Mouse (Mus musculus) stomach, embryonic 16.5 days (tissue): ENCODE results near the gene Pdcl3. TPM values are rescaled to one million over a fixed set of nuclear protein-coding genes. Genes with fewer than 3 reads are reported as not detected.

Experiments
- ATAC-seq: fragments of 200-750 bp; cut with Nextera tagmentation; 2 replicates; pipeline ENCODE4 v1.8.0; 2017; ENCODE audit warnings: moderate number of reproducible peaks, moderate TSS enrichment; ENCODE audit not compliant: insufficient read depth, low FRiP score
- H3K27ac ChIP-seq: fragments of 300-500 bp; sonication (generic); 2 replicates; pipeline ENCODE4 v1.5.1; 2014; ENCODE audit warnings: low read length
- H3K27me3 ChIP-seq: fragments of 300-500 bp; sonication (generic); 2 replicates; pipeline ENCODE4 v1.6.1; 2014; ENCODE audit warnings: low read length, control low read depth, mixed read lengths; ENCODE audit not compliant: control insufficient read depth, insufficient read depth
- H3K36me3 ChIP-seq: fragments of 300-500 bp; sonication (generic); 2 replicates; pipeline ENCODE4 v1.6.1; 2014; ENCODE audit warnings: low read length; ENCODE audit not compliant: control insufficient read depth, insufficient read depth
- H3K4me1 ChIP-seq: fragments of 300-500 bp; sonication (generic); 2 replicates; pipeline ENCODE4 v1.6.1; 2014; ENCODE audit warnings: low read length, control low read depth, mixed read lengths; ENCODE audit not compliant: control insufficient read depth, insufficient read depth
- H3K4me2 ChIP-seq: fragments of 300-500 bp; sonication (generic); 2 replicates; pipeline ENCODE4 v1.6.1; 2014; ENCODE audit warnings: low read depth, low read length, mixed read lengths
- H3K4me3 ChIP-seq: fragments of 300-500 bp; sonication (generic); replicated peaks from 2 replicates; pipeline ENCODE4 v1.5.1; 2014; ENCODE audit warnings: mild to moderate bottlenecking, low read length
- H3K9ac ChIP-seq: fragments of 300-500 bp; sonication (generic); 2 replicates; pipeline ENCODE4 v1.6.1; 2014; ENCODE audit warnings: low read length
- H3K9me3 ChIP-seq: fragments of 300-500 bp; sonication (generic); replicated peaks from 2 replicates; pipeline ENCODE4 v1.6.1; 2016; ENCODE audit warnings: low read length, control low read depth; ENCODE audit not compliant: control insufficient read depth
- WGBS: fragments of 180-500 bp; shearing (Covaris S2); extraction: QIAGEN DNeasy Blood & Tissue Kit; methylation state at CpG from one replicate; pipeline ENCODE4 v1.1.7; 2014; 5-methylcytosine and 5-hydroxymethylcytosine counted together
- polyA plus RNA-seq: library from polyadenylated mRNA; unstranded; fragments of >200 nt; fragmentation: Nextera tagmentation; extraction: Ambion mirVana; gene quantifications from 2 replicates; pipeline ENCODE4 v1.2.1, GENCODE M21; 2015

Pdcl3 gene
- polyA plus RNA-seq = 172 and 191 TPM in 2 replicates

GRCm38 (mm10) chr1:38985308-38985707, at the start of gene Pdcl3:
TSS of gene Pdcl3 (plus strand) at chr1:38985608.
- Histone ChIP-seq H3K9me3 (no peaks in the 10 kb centered on the region), H3K36me3 (no peaks in the 10 kb centered on the region), H3K4me1 (peaks cover 12% of the 10 kb centered on the region; the same call in 1 of the 2 replicates), H3K4me2 (no peak within 1 kb of the TSS), H3K4me3 (no peak within 1 kb of the TSS), H3K27ac (no peak within 1 kb of the TSS), H3K9ac (no peak within 1 kb of the TSS), H3K27me3 (no peaks in the 10 kb centered on the region)
- WGBS = 81% methylated on average over 3 of the region's 3 CpGs
- ATAC-seq = no peak

GRCm38 (mm10) chr1:38936780-38937179, 48.6 kb upstream of the Pdcl3 start:
- no peak overlapping the region for H3K4me2 ChIP-seq
- H3K9ac ChIP-seq = no peak overlapping the region
- H3K4me3 ChIP-seq = no peak overlapping the region
- H3K36me3 ChIP-seq = no peaks in the 10 kb centered on the region
- ATAC-seq = no peak
- H3K9me3 ChIP-seq = no peaks in the 10 kb centered on the region
- no peaks in the 10 kb centered on the region for H3K4me1 ChIP-seq
- H3K27ac ChIP-seq = no peak overlapping the region
- no peaks in the 10 kb centered on the region for H3K27me3 ChIP-seq
- 28% methylated on average over 6 of the region's 6 CpGs for WGBS

- no peak within 1 kb of the TSS for H3K4me2 ChIP-seq
- no peaks in the 10 kb centered on the region for H3K27me3 ChIP-seq
- no peaks in the 10 kb centered on the region for H3K36me3 ChIP-seq
- no peaks in the 10 kb centered on the region for H3K9me3 ChIP-seq
- H3K4me3 ChIP-seq = no peak within 1 kb of the TSS
- no peaks in the 10 kb centered on the region for H3K4me1 ChIP-seq
- H3K27ac ChIP-seq = no peak within 1 kb of the TSS
- WGBS = 71% methylated on average over 6 of the region's 6 CpGs
- no peak within 1 kb of the TSS for H3K9ac ChIP-seq
- no peak for ATAC-seq
Measured at GRCm38 (mm10) chr1:38938849-38939248, 46.6 kb upstream of the Pdcl3 start, which contains the start of gene Nms. TSS of gene Nms (plus strand) at chr1:38939149.

GRCm38 (mm10) chr1:38939608-38940007, 45.8 kb upstream of the Pdcl3 start:
- Histone ChIP-seq H3K27me3 (no peaks in the 10 kb centered on the region), H3K9me3 (no peaks in the 10 kb centered on the region), H3K4me3 (no peak overlapping the region), H3K9ac (no peak overlapping the region), H3K4me2 (no peak overlapping the region), H3K36me3 (no peaks in the 10 kb centered on the region), H3K4me1 (no peaks in the 10 kb centered on the region), H3K27ac (no peak overlapping the region)
- WGBS = 2% methylated on average over 5 of the region's 5 CpGs
- ATAC-seq = no peak

- 87% methylated on average over 3 of the region's 3 CpGs for WGBS
- Histone ChIP-seq H3K9ac (no peak overlapping the region), H3K4me2 (no peak overlapping the region), H3K9me3 (no peaks in the 10 kb centered on the region), H3K36me3 (no peaks in the 10 kb centered on the region), H3K27me3 (no peaks in the 10 kb centered on the region), H3K4me3 (no peak overlapping the region), H3K27ac (no peak overlapping the region), H3K4me1 (no peaks in the 10 kb centered on the region)
- no peak for ATAC-seq
Measured at GRCm38 (mm10) chr1:38956457-38956856, 29.0 kb upstream of the Pdcl3 start.

GRCm38 (mm10) chr1:38969116-38969515, 16.3 kb upstream of the Pdcl3 start:
- H3K9me3 ChIP-seq = no peaks in the 10 kb centered on the region
- H3K4me1 ChIP-seq = no peaks in the 10 kb centered on the region
- H3K36me3 ChIP-seq = no peaks in the 10 kb centered on the region
- H3K27me3 ChIP-seq = no peaks in the 10 kb centered on the region
- H3K4me3 ChIP-seq = no peak overlapping the region
- H3K4me2 ChIP-seq = no peak overlapping the region
- no peak for ATAC-seq
- H3K27ac ChIP-seq = no peak overlapping the region
- WGBS = 88% methylated on average over 1 of the region's 1 CpGs
- no peak overlapping the region for H3K9ac ChIP-seq

- Histone ChIP-seq H3K27me3 (no peaks in the 10 kb centered on the region), H3K27ac (no peak overlapping the region), H3K4me1 (no peaks in the 10 kb centered on the region), H3K4me3 (no peak overlapping the region), H3K36me3 (no peaks in the 10 kb centered on the region), H3K9me3 (no peaks in the 10 kb centered on the region), H3K9ac (no peak overlapping the region), H3K4me2 (no peak overlapping the region)
- no peak for ATAC-seq
- 67% methylated on average over 3 of the region's 3 CpGs for WGBS
Measured at GRCm38 (mm10) chr1:38971712-38972111, 13.7 kb upstream of the Pdcl3 start.

- no peaks in the 10 kb centered on the region for H3K36me3 ChIP-seq
- no peak overlapping the region for H3K4me3 ChIP-seq
- 78% methylated on average over 9 of the region's 9 CpGs for WGBS
- no peak overlapping the region for H3K4me2 ChIP-seq
- H3K27me3 ChIP-seq = no peaks in the 10 kb centered on the region
- no peaks in the 10 kb centered on the region for H3K9me3 ChIP-seq
- H3K27ac ChIP-seq = no peak overlapping the region
- H3K4me1 ChIP-seq = no peaks in the 10 kb centered on the region
- no peak for ATAC-seq
- no peak overlapping the region for H3K9ac ChIP-seq
Measured at GRCm38 (mm10) chr1:38972986-38973592, 12.3 kb upstream of the Pdcl3 start.

- 60% methylated on average over 7 of the region's 7 CpGs for WGBS
- Histone ChIP-seq H3K36me3 (no peaks in the 10 kb centered on the region), H3K27me3 (no peaks in the 10 kb centered on the region), H3K4me1 (no peaks in the 10 kb centered on the region), H3K9ac (no peak overlapping the region), H3K4me3 (no peak overlapping the region), H3K9me3 (no peaks in the 10 kb centered on the region), H3K4me2 (no peak overlapping the region), H3K27ac (no peak overlapping the region)
- ATAC-seq = no peak
Measured at GRCm38 (mm10) chr1:38979953-38980352, 5.5 kb upstream of the Pdcl3 start.
